Mouse (Mus musculus) monocyte, adult 2 months (primary cell): ENCODE measurements around the gene Masp2.

Source experiments
- DNase-seq, 2 experiments: peaks; one replicate each; pipeline ENCODE4 v3.0.0; 2022; ENCODE audit warnings: low spot score in 2 of 2, low read depth in 1 of 2

Gene Masp2

DNA sequence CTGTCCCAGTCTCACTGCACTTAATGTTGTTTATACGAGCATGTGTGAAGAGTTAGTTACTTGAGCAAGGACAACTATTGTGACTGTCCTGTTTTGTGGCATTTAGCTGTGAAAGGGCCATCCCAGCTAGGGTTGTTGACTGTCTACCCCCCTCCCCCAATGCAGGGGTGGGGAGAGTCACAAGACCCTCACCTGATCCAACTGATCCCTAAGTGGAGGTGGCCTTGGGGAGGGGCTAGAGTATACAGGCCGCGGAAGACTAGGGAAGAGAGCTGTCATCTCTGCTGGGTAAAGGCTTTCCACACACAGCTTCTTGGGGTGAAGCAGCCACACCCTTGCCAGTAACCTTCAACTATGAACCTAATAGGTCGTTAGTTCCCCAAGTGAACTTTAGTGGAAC is 2.0 kb upstream of the Masp2 start:
- no peak for DNase-seq

DNA sequence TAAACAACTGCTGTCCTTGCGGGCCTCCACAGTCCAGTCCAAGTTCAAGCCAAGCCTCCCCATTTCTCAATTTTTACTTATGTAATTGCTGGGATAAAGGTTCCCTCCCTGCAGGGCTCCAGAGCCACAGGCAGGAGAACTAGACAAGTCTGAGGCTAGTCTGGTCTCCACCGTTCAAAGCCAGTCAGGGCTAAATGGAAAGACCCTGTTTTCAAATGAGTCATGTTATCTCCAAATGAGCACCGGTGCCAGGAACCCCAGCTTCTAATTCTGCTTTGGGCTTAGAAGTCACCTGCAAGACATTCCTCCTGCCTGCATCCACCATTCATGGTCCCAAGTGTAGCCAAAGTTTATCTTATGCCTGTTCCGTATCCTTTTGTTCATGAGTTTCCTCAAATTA is 483 bp upstream of the Masp2 start:
- DNase-seq, result no peak

DNA sequence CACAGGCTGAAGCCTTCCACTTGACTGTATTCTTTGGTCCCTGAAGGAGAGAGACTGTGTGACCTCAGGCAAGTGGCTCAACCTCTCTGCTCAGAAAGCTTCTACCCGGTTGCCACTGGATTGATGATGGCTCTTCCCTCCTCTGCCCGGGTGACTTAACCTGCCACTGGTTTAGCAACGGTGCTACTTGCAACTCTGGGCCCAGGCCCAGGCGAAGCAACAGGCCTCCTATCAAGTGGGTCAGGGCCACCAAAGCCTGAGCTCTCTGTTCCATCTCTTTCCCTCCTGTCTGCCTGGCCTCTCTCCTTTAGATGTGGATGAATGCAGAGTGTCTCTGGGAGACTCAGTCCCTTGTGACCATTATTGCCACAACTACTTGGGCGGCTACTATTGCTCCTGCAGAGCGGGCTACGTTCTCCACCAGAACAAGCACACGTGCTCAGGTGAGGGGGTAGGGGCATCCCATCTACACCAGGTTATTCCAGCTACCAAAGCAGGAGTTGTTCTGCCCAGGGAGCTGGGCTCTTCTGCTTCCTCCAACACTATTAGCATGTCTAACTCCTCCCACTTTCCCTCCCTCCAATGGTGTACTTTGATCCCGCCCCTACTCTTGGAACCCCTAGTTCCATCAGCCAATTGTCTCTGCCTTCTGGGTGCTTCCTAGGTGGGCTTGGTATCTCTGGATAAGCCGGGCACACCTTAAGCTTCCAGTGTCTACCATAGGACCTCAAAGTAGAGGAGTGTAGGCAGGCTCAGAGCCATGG is 1.2 kb downstream of the Masp2 start:
- DNase-seq, result no peak

DNA sequence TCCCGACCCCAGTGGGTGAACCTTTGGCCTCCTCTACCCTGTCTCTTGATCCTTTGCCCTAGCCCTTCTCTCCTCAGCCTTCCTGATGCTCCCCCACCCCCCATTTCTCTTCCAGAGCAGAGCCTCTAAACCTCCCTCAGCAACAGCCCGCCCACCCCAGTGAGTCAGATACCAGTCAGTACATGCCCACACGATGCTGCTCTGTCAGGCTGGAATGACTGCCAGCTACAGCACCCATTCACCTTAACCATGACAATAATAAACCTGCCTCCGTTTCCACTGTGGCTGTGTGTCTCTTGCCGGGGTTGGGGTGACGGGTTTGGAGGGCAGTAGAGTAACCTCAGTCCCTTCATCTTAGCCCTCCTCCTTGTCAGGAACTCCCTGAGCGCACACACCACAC is 1.8 kb downstream of the Masp2 start:
- no peak for DNase-seq

DNA sequence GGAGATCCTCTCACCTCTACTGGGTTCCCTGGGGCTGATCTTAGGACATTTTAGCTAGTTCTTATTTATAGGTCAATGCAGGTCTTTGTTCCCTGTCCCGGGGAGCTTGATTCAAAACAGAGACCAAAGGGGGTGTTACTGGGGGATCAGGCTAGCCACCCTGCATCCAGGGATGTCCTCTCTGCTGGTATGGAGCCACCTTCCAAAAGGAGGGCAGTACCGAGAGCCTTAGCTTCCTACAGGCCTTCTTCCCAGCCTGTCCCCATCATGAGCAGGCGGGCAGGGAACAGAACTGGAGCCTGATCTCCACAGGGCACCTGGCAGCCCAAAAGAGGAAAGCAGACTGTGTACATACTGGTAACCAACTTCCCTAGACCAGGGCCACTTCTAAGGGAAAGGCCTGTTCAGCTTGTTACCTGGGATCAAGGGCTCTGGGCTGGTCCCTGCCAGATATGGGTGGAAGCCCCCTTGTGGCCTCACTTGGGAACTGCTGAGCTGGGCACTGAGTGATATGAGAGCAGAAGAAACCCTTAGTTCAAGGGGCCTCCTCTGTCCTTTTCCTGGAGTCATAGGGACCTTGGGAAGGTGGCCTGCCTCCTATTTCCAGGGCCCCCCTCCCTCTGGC is 2.3 kb downstream of the Masp2 start:
- DNase-seq, result peak in 1 of 2 experiments; percentile 40

DNA sequence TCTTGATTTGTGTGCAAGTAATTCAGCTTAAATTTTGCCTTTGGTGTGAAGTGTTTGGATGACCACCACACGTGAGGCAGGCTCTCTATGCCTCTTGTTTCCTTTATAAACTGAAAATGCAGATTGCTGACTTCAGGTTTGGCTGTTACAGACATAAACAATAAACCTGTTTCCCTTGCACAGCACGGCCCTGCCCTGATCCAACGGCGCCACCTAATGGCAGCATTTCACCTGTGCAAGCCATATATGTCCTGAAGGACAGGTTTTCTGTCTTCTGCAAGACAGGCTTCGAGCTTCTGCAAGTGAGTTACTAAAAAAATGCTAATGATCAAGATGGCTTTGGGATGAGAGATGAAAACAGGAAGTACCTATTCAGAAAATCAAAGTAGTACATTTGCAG is 5.4 kb downstream of the Masp2 start:
- DNase-seq, result peak in 1 of 2 experiments; percentile 40

DNA sequence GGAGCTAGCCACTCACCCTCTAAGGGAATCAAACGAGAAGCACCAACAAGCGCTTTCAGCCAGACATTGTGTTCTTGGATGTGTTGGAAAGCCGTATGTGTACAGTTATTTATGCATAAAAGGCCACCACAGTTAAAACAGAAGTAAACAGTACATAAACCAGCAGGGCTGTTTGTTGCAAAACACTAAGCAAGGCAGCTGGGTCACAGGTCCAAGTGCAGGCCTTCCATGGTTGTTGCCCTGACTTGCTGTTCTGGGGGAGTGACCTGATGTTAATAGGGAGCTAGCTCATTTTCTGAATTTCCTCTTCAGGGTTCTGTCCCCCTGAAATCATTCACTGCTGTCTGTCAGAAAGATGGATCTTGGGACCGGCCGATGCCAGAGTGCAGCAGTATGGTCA is 7.5 kb downstream of the Masp2 start:
- no peak for DNase-seq

DNA sequence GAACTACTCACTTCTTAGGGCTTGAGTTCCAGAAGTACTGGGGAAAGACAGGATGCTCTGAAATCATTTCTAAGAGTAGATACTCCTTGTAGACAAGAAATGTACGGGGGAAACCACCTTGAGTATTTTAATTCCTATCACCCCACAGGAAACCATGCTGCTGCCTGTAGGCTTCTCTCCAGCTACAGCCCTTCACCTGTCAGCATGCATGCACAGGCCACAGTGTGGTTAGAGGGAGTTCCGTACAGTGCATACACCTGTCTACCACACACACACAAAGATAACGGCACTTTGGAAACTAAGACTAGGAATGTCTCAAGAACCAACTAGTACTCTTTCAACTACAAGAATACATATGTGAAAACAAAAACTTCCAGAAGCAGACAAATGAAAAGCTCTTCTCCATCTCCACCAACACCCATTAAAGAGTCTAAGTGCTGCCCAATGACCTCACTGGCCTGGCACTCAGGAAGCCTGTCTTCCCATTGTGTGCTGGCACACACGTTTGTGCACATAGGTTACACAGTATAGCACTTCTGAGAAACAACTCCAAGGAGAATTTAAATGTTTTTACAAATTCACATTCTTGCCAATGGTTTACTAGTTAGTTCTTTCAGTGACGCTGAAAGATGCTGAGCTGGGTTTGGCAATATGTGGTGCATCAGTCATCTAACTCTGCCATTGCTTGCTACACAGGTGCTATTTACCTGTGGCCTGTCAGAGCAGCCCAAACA is 8.4 kb downstream of the Masp2 start:
- no peak for DNase-seq

DNA sequence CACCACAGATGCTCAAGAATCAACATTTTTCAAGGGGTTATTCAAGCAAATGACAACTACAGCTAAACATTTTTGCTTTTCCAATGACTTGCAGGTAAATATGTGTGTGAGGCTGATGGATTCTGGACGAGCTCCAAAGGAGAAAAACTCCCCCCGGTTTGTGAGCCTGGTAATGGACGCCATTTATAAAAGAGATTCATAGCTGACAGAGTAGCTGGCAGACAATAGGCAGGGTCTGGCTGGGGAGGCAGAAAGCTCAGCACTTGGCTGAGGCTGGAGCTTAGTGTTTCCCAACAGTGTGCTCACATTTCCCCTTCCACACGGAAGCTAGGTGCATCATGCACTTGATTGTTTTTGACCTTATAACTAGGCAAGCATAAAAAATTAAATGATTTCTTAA is 10.2 kb downstream of the Masp2 start:
- DNase-seq, result no peak

DNA sequence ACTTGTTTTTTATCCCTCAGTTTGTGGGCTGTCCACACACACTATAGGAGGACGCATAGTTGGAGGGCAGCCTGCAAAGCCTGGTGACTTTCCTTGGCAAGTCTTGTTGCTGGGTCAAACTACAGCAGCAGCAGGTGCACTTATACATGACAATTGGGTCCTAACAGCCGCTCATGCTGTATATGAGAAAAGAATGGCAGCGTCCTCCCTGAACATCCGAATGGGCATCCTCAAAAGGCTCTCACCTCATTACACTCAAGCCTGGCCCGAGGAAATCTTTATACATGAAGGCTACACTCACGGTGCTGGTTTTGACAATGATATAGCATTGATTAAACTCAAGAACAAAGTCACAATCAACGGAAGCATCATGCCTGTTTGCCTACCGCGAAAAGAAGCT is 11.4 kb downstream of the Masp2 start:
- no peak for DNase-seq

DNA sequence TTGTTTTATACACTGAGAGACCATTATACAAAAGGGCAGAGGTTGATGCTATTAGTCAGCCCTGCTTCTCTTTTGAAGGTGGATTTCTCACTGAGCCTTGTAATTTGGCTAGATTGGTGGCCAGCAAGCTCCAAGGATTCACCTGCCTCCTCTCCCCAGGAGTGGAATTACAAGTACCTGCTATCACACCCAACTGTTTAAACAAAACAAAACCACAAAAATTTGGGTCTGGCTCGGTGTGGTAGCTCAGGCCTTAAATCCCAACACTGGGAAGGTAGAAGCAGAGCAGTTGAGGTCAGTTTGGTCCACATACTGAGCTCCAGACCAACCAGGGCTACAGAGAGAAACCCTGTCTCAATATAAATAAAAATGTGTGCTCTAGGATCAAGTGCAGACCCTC is 17.5 kb downstream of the Masp2 start:
- no peak for DNase-seq

DNA sequence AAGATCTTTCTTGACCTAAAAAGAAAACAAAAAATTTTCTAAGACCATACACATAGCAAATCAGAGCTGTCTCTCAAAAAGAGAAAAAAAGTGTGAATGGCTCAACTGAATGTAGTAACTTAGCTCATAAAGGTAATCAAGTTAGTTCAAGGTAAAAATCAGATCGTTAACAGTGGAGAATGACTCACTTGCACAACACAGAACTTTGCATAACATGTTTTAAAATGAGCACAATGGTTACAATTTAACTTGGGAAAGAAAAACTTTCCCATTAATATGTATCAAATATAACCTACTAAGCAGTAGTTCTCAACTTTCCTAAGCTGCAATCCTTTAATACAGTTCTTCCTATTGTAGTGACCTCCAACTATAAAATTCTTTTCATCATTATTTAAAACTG is 18.4 kb downstream of the Masp2 start:
- DNase-seq, result no peak

DNA sequence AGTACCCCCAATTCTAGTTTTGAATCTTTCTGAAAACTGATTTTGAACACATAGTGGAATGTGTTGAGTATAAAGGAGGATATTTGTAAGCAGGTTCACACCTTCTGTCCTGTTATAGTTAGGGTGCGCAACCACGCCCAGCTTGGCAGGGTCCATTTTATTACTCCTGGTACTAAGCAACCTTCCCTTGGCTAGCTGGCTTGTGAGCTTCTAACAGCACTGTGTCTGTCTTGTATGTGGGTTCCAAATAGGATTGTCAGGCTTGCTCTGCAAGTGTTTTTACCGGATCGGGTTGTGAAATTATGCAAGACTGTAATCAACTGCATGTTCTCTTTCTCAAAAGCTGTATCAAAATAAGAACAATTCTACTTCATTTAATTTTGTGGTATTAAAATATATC is 20.1 kb downstream of the Masp2 start:
- DNase-seq, result no peak

DNA sequence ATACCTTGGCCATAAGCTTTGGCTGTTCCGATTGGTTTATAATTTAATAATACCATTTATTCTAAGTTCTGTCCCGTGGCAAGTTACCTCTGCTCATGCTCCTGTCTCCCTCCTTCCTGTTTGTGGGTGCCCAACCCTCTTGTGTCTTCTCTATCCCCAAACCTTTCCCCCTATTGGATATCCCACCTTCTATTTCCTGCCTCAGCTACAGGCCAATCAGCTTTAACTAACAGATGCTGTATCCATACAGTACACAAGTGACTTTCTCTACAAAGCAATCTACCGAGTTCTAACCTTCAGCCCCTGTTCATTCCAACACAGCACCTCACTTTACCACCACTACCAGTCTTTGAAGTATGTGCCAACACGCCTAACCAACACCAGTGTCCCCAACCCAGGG is 21.3 kb downstream of the Masp2 start:
- no peak for DNase-seq

DNA sequence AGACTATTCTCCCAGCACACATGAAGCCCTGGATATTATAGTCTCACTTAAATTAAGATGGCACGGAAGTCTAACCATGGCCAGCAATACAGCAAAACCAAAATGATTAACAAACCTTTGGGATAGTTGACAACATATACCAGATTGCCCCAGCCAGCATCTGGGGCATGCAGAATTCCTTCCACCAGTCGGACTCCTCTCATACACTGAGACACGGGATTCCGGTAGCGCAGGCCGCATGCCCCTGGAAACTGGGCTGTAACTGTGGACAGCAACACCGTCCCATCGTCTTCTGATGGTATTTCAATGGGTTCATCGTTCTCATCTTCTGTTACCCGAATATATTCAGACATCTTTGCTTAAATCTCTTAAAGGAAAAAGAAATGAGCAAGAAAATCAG is 22.7 kb downstream of the Masp2 start:
- DNase-seq, result no peak

DNA sequence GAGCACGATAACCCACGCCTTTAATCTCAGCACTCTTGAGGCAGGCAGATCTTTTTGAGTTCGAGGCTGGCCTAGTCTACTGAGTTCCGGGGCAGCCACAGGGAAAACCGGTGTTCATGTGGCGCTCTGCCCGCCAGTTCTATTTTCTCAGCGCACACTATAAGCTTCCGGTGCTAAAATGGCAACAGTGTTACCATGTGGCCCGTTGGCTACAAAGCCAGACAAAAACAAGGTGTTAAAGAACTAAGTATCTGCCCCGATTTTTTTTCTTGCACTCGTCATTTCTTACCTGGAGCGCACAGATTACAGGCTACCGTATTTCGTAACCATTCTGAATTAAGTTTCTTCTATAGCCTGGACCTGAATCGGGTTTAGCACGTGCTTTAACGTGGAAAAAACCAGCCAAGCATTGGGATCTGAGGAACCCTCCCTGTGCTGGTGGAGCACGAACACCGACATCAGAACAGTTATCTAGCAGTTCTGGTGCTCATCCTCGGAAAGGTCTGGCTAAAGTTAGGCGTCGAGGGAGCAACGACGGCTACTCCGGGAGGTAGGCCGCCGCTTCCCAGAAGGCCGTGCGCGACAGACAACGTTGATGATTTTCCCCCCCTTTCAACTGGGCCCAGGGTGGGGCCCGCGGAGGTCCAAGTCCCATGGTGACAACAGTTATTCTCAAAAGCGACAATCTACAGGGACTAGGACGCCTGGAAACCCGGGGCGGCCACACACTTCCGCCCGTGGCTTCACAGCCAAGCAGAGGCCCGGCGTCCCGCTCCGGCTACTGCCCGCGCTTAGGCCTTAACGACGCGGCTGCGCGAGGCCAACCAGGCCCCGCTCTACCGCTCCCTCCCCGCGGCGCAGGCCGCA is 23.6 kb downstream of the Masp2 start:
- no peak for DNase-seq

DNA sequence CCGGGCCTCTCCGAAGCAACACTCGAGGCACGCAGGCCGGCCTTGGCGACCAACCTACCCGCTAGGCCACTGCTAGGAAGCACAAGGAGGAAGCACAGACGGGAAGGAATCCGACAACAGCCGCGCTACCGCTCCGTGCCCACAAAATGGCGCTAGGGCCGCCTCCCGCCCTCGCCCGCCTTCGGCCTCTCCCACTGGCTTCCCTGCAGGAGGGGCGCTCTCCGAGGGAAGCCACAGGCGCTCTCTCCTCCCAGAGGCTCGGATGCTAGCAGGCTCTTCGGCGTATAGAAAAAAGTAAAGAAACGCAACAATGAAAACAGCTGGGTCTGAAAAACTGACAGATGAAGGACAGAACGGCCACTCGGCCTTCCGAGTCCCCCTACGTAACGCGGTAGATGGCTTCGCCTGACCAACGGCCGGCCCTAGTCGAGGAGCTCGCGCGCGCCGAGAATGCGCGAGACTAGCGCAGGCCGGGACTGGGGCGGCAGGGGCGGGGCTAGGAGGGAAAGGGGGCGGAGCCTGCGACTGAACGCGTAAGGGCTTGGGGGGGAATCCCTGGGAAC is 24.4 kb downstream of the Masp2 start, which contains the start of gene Tardbp:
Tardbp (minus strand) TSS at position 397 of the 563 bp plus-strand sequence.
- DNase-seq, result peak; percentile 86 to 96

DNA sequence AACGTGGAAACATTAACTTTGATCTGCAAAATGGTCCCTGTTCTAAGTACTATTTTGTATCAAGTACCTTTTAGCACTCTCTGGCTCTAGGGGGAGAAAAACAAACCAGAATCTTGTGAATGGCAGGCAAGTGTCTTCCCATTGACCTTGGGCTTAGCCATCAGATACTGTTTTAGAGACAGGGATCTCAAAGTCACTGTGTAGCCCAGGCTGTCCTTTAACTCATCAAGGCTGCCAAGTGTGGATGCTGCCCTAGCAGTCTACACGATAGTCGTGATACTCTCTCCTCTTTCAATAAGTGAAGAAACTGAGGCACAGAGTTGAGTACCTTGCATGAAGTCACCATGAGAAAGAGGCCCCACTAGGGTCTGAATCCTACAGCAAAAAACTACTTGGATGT is 24.9 kb downstream of the Masp2 start:
- no peak for DNase-seq

DNA sequence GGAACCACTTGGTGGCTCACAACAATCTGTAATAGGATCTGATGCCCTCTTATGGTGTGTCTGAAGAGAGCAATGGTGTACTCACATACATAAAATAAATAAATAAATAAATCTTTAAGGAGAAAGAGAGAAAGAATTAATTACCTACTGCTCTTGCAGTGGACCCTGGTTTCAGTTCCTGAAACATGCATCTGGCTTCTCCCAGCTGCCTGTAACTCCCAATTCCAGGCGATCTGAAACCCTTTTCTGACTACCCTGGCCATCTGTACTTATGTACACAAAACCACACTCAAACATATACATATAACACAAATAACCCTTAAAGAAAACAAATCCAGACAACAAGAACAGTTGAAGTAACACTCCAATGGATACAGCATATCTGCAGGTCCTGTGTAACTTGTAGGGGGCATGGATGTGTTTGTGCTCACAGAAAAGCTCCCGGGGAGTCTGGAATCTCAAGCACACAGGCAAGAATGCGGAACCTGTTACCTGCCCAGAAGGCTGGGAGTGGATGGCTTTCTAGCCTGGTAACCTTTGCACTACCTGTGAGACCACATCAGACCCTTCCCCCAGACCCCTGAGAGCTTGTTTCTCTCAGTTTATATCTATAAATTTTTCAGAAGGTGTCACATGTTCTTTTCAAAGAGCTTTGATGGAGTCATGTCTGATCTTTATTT is 29.8 kb downstream of the Masp2 start:
- no peak for DNase-seq

DNA sequence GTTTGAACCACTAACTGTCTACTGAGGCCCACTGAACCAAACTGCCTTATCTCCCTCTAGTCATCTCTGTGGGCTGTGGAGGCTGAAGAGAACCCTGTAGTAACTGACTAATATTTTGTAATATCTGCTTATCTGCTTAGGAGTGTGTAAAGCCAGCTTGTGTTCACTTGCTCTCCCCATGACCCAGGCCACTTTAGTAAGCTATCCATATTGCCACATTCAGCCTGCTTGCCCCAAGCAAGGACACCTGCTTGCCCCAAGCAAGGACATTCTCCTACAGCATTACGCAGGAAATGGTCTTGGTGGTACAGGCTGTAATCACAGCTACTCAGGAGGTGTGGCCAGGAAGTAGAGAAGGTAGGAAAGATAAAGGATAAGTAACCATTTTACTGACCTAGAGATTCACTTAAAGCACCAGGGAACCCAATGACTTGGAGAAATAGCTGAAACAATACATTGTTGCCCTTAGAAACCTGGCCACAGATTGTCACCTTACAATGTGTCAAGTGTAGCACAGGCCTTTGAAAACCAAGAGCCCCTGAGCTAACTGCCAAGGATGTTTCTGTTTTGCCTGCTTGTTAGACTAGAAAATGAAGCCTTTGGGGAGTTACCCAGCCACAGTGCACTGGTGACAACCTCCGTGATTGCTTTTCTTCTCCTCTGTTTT is 31.2 kb downstream of the Masp2 start:
- no peak for DNase-seq
